23 mouse cellular contexts compared by ENCODE assay signal in the genomic region with DNA sequence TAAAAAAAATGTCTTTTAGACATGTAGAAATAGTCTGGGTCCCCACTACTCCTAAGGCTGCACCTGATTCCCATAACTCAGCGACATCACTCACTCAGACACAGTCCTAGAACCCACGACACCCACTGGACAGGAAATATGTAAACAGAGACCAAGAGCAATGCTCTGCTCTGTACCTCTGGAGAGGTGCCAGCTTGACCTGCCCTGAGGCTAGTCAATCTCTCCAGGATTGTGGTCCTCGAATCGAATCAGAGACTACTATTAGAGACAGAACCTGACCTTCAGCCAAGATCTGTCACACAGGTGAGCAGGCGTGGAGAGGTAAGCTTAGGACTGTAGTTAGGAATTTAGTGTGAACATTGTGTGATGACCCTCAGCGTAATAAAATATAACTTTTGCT.
DNase-seq lines count a peak whose midpoint lies in the region; ATAC-seq and TF ChIP-seq lines count a peak whose summit lies in the region.
"Had no signal": no experiment of that assay in that cellular context is flagged by ENCODE, and none has a peak within 500 bp of the region (broad histone marks: within the 10 kb centered on the region; RNA-seq: fewer than 3 reads in every experiment).

No protein-coding gene starts in this region.

- no peak overlapping the region for H3K9ac ChIP-seq in hindbrain, embryonic 14.5 days
- no peak overlapping the region for H3K9ac ChIP-seq in hindbrain, postnatal 0 days (replicated peaks; ENCODE audit: low read length)
- H3K9ac ChIP-seq in neural tube, embryonic 12.5 days, result no peak overlapping the region
- no peak overlapping the region for H3K9ac ChIP-seq in neural tube, embryonic 15.5 days (replicated peaks)
- H3K9ac ChIP-seq in stomach, postnatal 0 days (ENCODE audit: low read length), result no peak overlapping the region
- H3K9ac ChIP-seq: limb, embryonic 15.5 days; lung, embryonic 15.5 days; midbrain, embryonic 15.5 days had no signal

- H3K4me1 ChIP-seq in hindbrain, embryonic 14.5 days (replicated peaks; ENCODE audit: control insufficient read depth, insufficient read depth, low read length), result peaks cover 26% of the 10 kb centered on the region
- H3K4me1 ChIP-seq in hindbrain, postnatal 0 days (ENCODE audit: insufficient read depth, low read length), result peaks cover 8% of the 10 kb centered on the region; the same call in 1 of the 2 replicates
- H3K4me1 ChIP-seq in neural tube, embryonic 12.5 days, result peaks cover 16% of the 10 kb centered on the region
- peaks cover 22% of the 10 kb centered on the region for H3K4me1 ChIP-seq in neural tube, embryonic 15.5 days
- H3K4me1 ChIP-seq in small intestine, adult 2 months (ENCODE audit: control insufficient read depth, insufficient read depth, insufficient read length, low read length), result peaks cover 14% of the 10 kb centered on the region
- no peaks in the 10 kb centered on the region for H3K4me1 ChIP-seq in stomach, postnatal 0 days (replicated peaks; ENCODE audit: control insufficient read depth, insufficient read depth)

- H3K4me3 ChIP-seq in hindbrain, embryonic 14.5 days (replicated peaks; ENCODE audit: low read length), result no peak overlapping the region
- H3K4me3 ChIP-seq in hindbrain, postnatal 0 days (ENCODE audit: low read length), result no peak overlapping the region
- H3K4me3 ChIP-seq in neural tube, embryonic 12.5 days, result no peak overlapping the region
- H3K4me3 ChIP-seq in neural tube, embryonic 15.5 days (replicated peaks), result no peak overlapping the region
- no peak overlapping the region for H3K4me3 ChIP-seq in small intestine, adult 2 months (ENCODE audit: low read depth, low read length)
- no peak overlapping the region for H3K4me3 ChIP-seq in stomach, postnatal 0 days (ENCODE audit: low read depth, low read length)
- H3K4me3 ChIP-seq: erythroblast, embryonic 14.5 days; forebrain, embryonic 13.5 days; layer of hippocampus, adult 2 months; left cerebral cortex, adult 2 months; limb, embryonic 15.5 days; lung, embryonic 15.5 days; midbrain, embryonic 15.5 days had no signal

- no peak for TF ChIP-seq POLR2A in small intestine, adult 2 months (IDR thresholded peaks at IDR 0.05; ENCODE audit: low read depth, low read length)

- no peaks in the 10 kb centered on the region for H3K36me3 ChIP-seq in hindbrain, embryonic 14.5 days (replicated peaks; ENCODE audit: control insufficient read depth, insufficient read depth)
- no peaks in the 10 kb centered on the region for H3K36me3 ChIP-seq in hindbrain, postnatal 0 days (ENCODE audit: insufficient read depth, low read length)
- no peaks in the 10 kb centered on the region for H3K36me3 ChIP-seq in neural tube, embryonic 12.5 days
- no peaks in the 10 kb centered on the region for H3K36me3 ChIP-seq in neural tube, embryonic 15.5 days
- H3K36me3 ChIP-seq in small intestine, adult 2 months (ENCODE audit: control insufficient read depth, insufficient read depth, low read length), result no peaks in the 10 kb centered on the region
- H3K36me3 ChIP-seq in stomach, postnatal 0 days (ENCODE audit: control insufficient read depth, insufficient read depth, low read length), result no peaks in the 10 kb centered on the region
- H3K36me3 ChIP-seq: heart, embryonic 12.5 days; limb, embryonic 15.5 days; lung, embryonic 15.5 days; midbrain, embryonic 10.5 days; midbrain, embryonic 15.5 days had no signal

- H3K27ac ChIP-seq in hindbrain, embryonic 14.5 days, result no peak overlapping the region
- no peak overlapping the region for H3K27ac ChIP-seq in hindbrain, postnatal 0 days
- H3K27ac ChIP-seq in neural tube, embryonic 12.5 days, result no peak overlapping the region
- no peak overlapping the region for H3K27ac ChIP-seq in neural tube, embryonic 15.5 days (replicated peaks)
- H3K27ac ChIP-seq in small intestine, adult 2 months (ENCODE audit: insufficient read depth, low read depth, low read length), result peak overlapping the region; percentile 64
- no peak overlapping the region for H3K27ac ChIP-seq in stomach, postnatal 0 days (replicated peaks)
- H3K27ac ChIP-seq: forebrain, embryonic 13.5 days; layer of hippocampus, adult 2 months; left cerebral cortex, adult 2 months; limb, embryonic 15.5 days; lung, embryonic 15.5 days; midbrain, embryonic 15.5 days had no signal

- no peaks in the 10 kb centered on the region for H3K9me3 ChIP-seq in hindbrain, embryonic 14.5 days (ENCODE audit: control insufficient read depth, low read length)
- no peaks in the 10 kb centered on the region for H3K9me3 ChIP-seq in hindbrain, postnatal 0 days (ENCODE audit: low read length)
- no peaks in the 10 kb centered on the region for H3K9me3 ChIP-seq in neural tube, embryonic 12.5 days
- no peaks in the 10 kb centered on the region for H3K9me3 ChIP-seq in neural tube, embryonic 15.5 days (replicated peaks)
- no peaks in the 10 kb centered on the region for H3K9me3 ChIP-seq in stomach, postnatal 0 days (ENCODE audit: control insufficient read depth, low read length)
- H3K9me3 ChIP-seq: forebrain, embryonic 13.5 days; heart, embryonic 12.5 days; limb, embryonic 15.5 days; lung, embryonic 15.5 days; midbrain, embryonic 10.5 days; midbrain, embryonic 15.5 days had no signal

- peak; percentile 12; the same call in 1 of the 2 replicates for ATAC-seq in hindbrain, embryonic 14.5 days (ENCODE audit: low FRiP score)
- ATAC-seq in hindbrain, postnatal 0 days, result no peak
- 0 out of 2 replicates have a peak, but pooled peaks have one; percentile 32 for ATAC-seq in neural tube, embryonic 12.5 days (ENCODE audit: low FRiP score, low read depth)
- no peak for ATAC-seq in neural tube, embryonic 15.5 days (ENCODE audit: low FRiP score)
- ATAC-seq in stomach, postnatal 0 days (ENCODE audit: low FRiP score, low TSS enrichment), result no peak

- no peak for TF ChIP-seq CTCF in hindbrain, postnatal 0 days (IDR thresholded peaks at IDR 0.05; ENCODE audit: low read depth)
- TF ChIP-seq CTCF in small intestine, adult 2 months (IDR thresholded peaks at IDR 0.05; ENCODE audit: extremely low read depth, insufficient read length, insufficient replicate concordance, low read depth, low read length), result no peak
- no peak for TF ChIP-seq CTCF in stomach, postnatal 0 days (IDR thresholded peaks at IDR 0.05; ENCODE audit: low read depth)

- H3K27me3 ChIP-seq in hindbrain, embryonic 14.5 days (ENCODE audit: control insufficient read depth, insufficient read depth, low read length), result peaks cover 5% of the 10 kb centered on the region; the same call in 1 of the 2 replicates
- no peaks in the 10 kb centered on the region for H3K27me3 ChIP-seq in hindbrain, postnatal 0 days (ENCODE audit: insufficient read depth, low read length)
- peaks cover 6% of the 10 kb centered on the region; the same call in 1 of the 2 replicates for H3K27me3 ChIP-seq in neural tube, embryonic 12.5 days (replicated peaks)
- H3K27me3 ChIP-seq in neural tube, embryonic 15.5 days (replicated peaks), result 0 out of 2 replicates have a peak, but pooled peaks cover 4% of the 10 kb centered on the region
- H3K27me3 ChIP-seq in small intestine, adult 2 months (ENCODE audit: control insufficient read depth, insufficient read depth, low read length), result no peaks in the 10 kb centered on the region; the same call in 1 of the 2 replicates
- H3K27me3 ChIP-seq in stomach, postnatal 0 days (ENCODE audit: control insufficient read depth, insufficient read depth, low read length), result no peaks in the 10 kb centered on the region
- H3K27me3 ChIP-seq: heart, embryonic 12.5 days; limb, embryonic 15.5 days; lung, embryonic 15.5 days; midbrain, embryonic 15.5 days had no signal

- no peak for TF ChIP-seq EP300 in stomach, postnatal 0 days (optimal IDR thresholded peaks at IDR 0.05)

- no peak for DNase-seq in hindbrain, embryonic 14.5 days (ENCODE audit: low spot score)
- no peak for DNase-seq in hindbrain, postnatal 0 days (ENCODE audit: low spot score)
- peak; percentile 51 for DNase-seq in ZHBTc4 (ENCODE audit: low read depth, low spot score)
- no peak for DNase-seq in stomach, postnatal 0 days (ENCODE audit: low spot score)
- no peak for DNase-seq in gastrocnemius, postnatal 10 days
- DNase-seq: adrenal gland, postnatal 25 days; B cell, adult 2 months; cerebellum, adult 11-12 months; gastrocnemius, postnatal 14 days; kidney, adult 9 months; right cerebral cortex, postnatal 4 days had no signal

- 91% methylated on average over 6 of the region's 6 CpGs for WGBS in hindbrain, embryonic 14.5 days
- 83% methylated on average over 6 of the region's 6 CpGs for WGBS in hindbrain, postnatal 0 days
- 85% methylated on average over 6 of the region's 6 CpGs for WGBS in neural tube, embryonic 12.5 days
- WGBS in neural tube, embryonic 15.5 days, result 87% methylated on average over 6 of the region's 6 CpGs
- 54% methylated on average over 6 of the region's 6 CpGs for WGBS in small intestine, adult 2 months
- 78% methylated on average over 6 of the region's 6 CpGs for WGBS in stomach, postnatal 0 days

- no peak overlapping the region for H3K4me2 ChIP-seq in hindbrain, embryonic 14.5 days (replicated peaks)
- no peak overlapping the region for H3K4me2 ChIP-seq in hindbrain, postnatal 0 days (ENCODE audit: low read depth, low read length)
- H3K4me2 ChIP-seq in neural tube, embryonic 12.5 days (replicated peaks), result no peak overlapping the region
- H3K4me2 ChIP-seq in neural tube, embryonic 15.5 days, result no peak overlapping the region
- H3K4me2 ChIP-seq in stomach, postnatal 0 days (replicated peaks; ENCODE audit: low read depth), result no peak overlapping the region
- H3K4me2 ChIP-seq: forebrain, embryonic 13.5 days; limb, embryonic 15.5 days; midbrain, embryonic 15.5 days had no signal

Comparison
In these comparisons a context has a peak if more than half of its experiments do, and no peak if none do; other contexts are left out.
1. ATAC-seq: peak in hindbrain, embryonic 14.5 days (single experiment) and neural tube, embryonic 12.5 days (single experiment); none in hindbrain, postnatal 0 days (single experiment), neural tube, embryonic 15.5 days (single experiment) and stomach, postnatal 0 days (single experiment).